Comparison of ENCODE assay signal across 12 mouse cellular contexts in the genomic region with DNA sequence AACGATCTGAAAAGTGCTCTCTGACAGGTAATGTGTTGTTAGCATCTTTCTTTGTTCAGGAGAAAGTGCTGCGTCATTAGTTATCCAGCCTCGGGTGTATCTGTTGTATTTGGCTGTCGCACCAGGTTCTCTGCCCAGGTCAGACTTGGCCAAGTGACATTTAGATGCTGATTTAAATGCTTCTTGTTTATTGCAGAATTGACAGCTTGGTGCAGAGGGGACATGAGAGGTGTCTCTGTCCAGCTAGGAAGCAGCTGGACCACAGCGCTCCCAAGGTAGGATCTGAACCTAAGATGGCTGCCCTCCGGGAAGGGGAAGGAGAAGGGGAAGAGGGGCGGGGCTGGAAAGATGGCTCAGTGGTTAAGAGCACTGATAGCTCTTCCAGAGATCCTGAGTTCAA. TPM values are rescaled to one million over a fixed set of nuclear protein-coding genes. Genes with fewer than 3 reads are reported as not detected.
DNase-seq lines count a peak whose midpoint lies in the region; ATAC-seq lines count a peak whose summit lies in the region.
"Had no signal": no experiment of that assay in that cellular context is flagged by ENCODE, and none has a peak within 500 bp of the region (broad histone marks: within the 10 kb centered on the region; RNA-seq: fewer than 3 reads in every experiment).

No protein-coding gene starts in this region.

- peaks cover 13% of the 10 kb centered on the region; the same call in 1 of the 2 replicates for H3K27me3 ChIP-seq in hindbrain, embryonic 13.5 days
- H3K27me3 ChIP-seq in neural tube, embryonic 13.5 days: peaks cover 21% of the 10 kb centered on the region

- H3K4me2 ChIP-seq in hindbrain, embryonic 13.5 days: peak overlapping the region; percentile 59
- H3K4me2 ChIP-seq in neural tube, embryonic 13.5 days: peak overlapping the region; percentile 57
- H3K4me2 ChIP-seq: liver, embryonic 15.5 days had no signal

- H3K9me3 ChIP-seq in hindbrain, embryonic 13.5 days: no peaks in the 10 kb centered on the region
- H3K9me3 ChIP-seq in neural tube, embryonic 13.5 days: no peaks in the 10 kb centered on the region
- H3K9me3 ChIP-seq: liver, embryonic 15.5 days had no signal

- 70% methylated on average over 7 of the region's 7 CpGs for WGBS in hindbrain, embryonic 13.5 days
- 63% methylated on average over 7 of the region's 7 CpGs for WGBS in neural tube, embryonic 13.5 days

- peak overlapping the region; percentile 63 for H3K4me3 ChIP-seq in hindbrain, embryonic 13.5 days
- peak overlapping the region; percentile 51 for H3K4me3 ChIP-seq in neural tube, embryonic 13.5 days
- H3K4me3 ChIP-seq: gastrocnemius, adult 2 months; liver, embryonic 15.5 days had no signal

- peaks cover 24% of the 10 kb centered on the region for H3K36me3 ChIP-seq in hindbrain, embryonic 13.5 days
- H3K36me3 ChIP-seq in neural tube, embryonic 13.5 days: peaks cover 22% of the 10 kb centered on the region
- H3K36me3 ChIP-seq: liver, embryonic 15.5 days had no signal

- DNase-seq in layer of hippocampus, adult 18-20 months (ENCODE audit: low spot score in 2 of 2): peak; percentile 28 to 45
- no peak for DNase-seq in layer of hippocampus, adult 9-10 months (ENCODE audit: low spot score)
- peak; percentile 41 for DNase-seq in cerebellum, adult 8-10 months
- no peak for DNase-seq in adrenal gland, postnatal 25 days
- DNase-seq in MN1 (ENCODE audit: low spot score): no peak
- DNase-seq: gastrocnemius, adult 2 months; spleen, adult 18-20 months; thymus, postnatal 14 days had no signal

- H3K4me1 ChIP-seq in hindbrain, embryonic 13.5 days (replicated peaks): peaks cover 33% of the 10 kb centered on the region
- peaks cover 28% of the 10 kb centered on the region for H3K4me1 ChIP-seq in neural tube, embryonic 13.5 days (replicated peaks)

- H3K9ac ChIP-seq in hindbrain, embryonic 13.5 days: peak overlapping the region; percentile 87
- peak overlapping the region; percentile 86 for H3K9ac ChIP-seq in neural tube, embryonic 13.5 days
- H3K9ac ChIP-seq: liver, embryonic 15.5 days had no signal

- peak overlapping the region; percentile 91 for H3K27ac ChIP-seq in hindbrain, embryonic 13.5 days
- H3K27ac ChIP-seq in neural tube, embryonic 13.5 days (replicated peaks): peak overlapping the region; percentile 90
- H3K27ac ChIP-seq: gastrocnemius, adult 2 months; liver, embryonic 15.5 days had no signal

- no peak for ATAC-seq in hindbrain, embryonic 13.5 days (ENCODE audit: low FRiP score)
- ATAC-seq in neural tube, embryonic 13.5 days (ENCODE audit: low read depth): no peak
- no peak for ATAC-seq in erythroid progenitor cell, adult 5-6 weeks (replicated peaks; ENCODE audit: low FRiP score, poor library complexity, severe bottlenecking)

RNA-seq across cellular contexts. Expression of gene Snhg11, which starts 1.4 kb away (rescaled TPM):
- total RNA-seq in layer of hippocampus, adult 18-20 months (2021): 100 to 1,000 TPM; 436 to 499 TPM
- 518 and 582 TPM in 2 replicates for polyA plus RNA-seq in hindbrain, embryonic 13.5 days (2015; fragmentation: Nextera tagmentation; extraction: Ambion mirVana)
- polyA plus RNA-seq in neural tube, embryonic 13.5 days (2015; fragmentation: Nextera tagmentation; extraction: Ambion mirVana): 532 and 687 TPM in 2 replicates
- total RNA-seq in adrenal gland, postnatal 25 days (2021): 5.3 and 8.6 TPM in 2 replicates
- total RNA-seq in erythroid progenitor cell, adult 5-6 weeks (2015; ENCODE audit: low replicate concordance): not detected in 2 replicates
- total RNA-seq in erythroid progenitor cell, adult 5-6 weeks (2017; ENCODE audit: low replicate concordance): not detected in 2 replicates

RNA-seq across cellular contexts. Expression of gene Ralgapb, which starts 32.9 kb away (rescaled TPM):
- 10 to 100 TPM; 94.8 to 96.0 TPM for total RNA-seq in layer of hippocampus, adult 18-20 months (2021)
- polyA plus RNA-seq in hindbrain, embryonic 13.5 days (2015; fragmentation: Nextera tagmentation; extraction: Ambion mirVana): 22.8 and 25.5 TPM in 2 replicates
- 22.1 and 23.5 TPM in 2 replicates for polyA plus RNA-seq in neural tube, embryonic 13.5 days (2015; fragmentation: Nextera tagmentation; extraction: Ambion mirVana)
- 68.9 and 72.1 TPM in 2 replicates for total RNA-seq in adrenal gland, postnatal 25 days (2021)
- total RNA-seq in erythroid progenitor cell, adult 5-6 weeks (2015; ENCODE audit: low replicate concordance): 31.4 and 37.8 TPM in 2 replicates
- 24.9 and 29.8 TPM in 2 replicates for total RNA-seq in erythroid progenitor cell, adult 5-6 weeks (2017; ENCODE audit: low replicate concordance)

Comparison
In these comparisons a context has a peak if more than half of its experiments do, and no peak if none do; other contexts are left out.
1. DNase-seq: peak in layer of hippocampus, adult 18-20 months (2 of 2) and cerebellum, adult 8-10 months (single experiment); none in layer of hippocampus, adult 9-10 months (single experiment), adrenal gland, postnatal 25 days (single experiment) and MN1 (single experiment).
2. RNA of gene Snhg11, which starts 1.4 kb away (total RNA-seq): 436 to 499 TPM in layer of hippocampus, adult 18-20 months; 5.3 to 8.6 TPM in adrenal gland, postnatal 25 days and not detected in erythroid progenitor cell, adult 5-6 weeks; every median in the first group is over 10 times any median in the second.